Mouse (Mus musculus) right cerebral cortex, postnatal 25 days (tissue): Measurements from ENCODE around the gene Efna1.

Experiments
- DNase-seq: peaks from one replicate; pipeline ENCODE4 v3.0.0; 2022

Efna1 gene

DNA sequence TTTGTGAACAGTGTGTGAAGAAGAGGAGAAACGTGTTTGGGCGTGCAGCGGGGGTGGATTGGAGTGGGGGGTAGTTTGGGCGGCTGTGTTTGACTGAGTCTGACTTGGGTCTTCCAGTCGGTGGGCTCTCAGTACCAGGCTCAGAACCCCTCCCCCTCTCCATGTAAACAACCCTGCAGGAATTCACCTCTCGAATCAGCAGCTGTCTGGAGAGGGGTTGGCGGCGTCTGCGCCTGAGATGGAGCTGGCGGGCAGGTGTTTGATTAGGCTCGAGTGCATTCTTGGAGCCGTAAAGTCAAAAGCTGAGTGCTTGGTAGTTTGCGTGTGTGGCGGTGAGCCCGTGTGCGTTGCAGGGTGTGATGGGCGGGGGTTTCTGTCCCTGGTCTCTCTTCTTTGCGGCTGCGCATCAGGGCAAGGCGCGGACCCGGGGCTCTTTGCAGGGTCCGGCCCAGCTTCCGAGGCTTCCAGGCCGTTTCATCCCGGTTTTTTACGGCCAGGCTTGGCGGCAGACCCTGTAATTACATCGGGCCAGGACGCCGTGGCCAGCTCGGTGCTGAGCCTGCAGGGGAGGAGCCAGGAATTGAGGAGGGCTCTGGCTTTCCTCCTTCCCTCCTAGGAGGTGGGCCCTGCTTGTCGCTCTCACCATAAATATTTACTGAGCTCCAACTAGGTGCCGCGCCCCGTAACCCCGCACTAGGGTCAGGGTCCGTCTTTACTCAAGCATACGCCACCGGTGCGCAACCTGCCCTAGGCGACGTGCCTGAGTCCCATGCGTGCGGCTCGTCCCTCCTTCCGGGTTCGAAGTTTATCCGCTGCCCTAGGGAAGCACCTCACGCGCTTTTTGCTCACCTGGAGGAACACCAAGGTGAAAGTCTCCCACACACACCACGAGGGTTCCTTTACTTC is at the start of gene Efna1:
Efna1 (minus strand) TSS at position 537 of the 906 bp plus-strand sequence.
- peak; percentile 44 for DNase-seq

DNA sequence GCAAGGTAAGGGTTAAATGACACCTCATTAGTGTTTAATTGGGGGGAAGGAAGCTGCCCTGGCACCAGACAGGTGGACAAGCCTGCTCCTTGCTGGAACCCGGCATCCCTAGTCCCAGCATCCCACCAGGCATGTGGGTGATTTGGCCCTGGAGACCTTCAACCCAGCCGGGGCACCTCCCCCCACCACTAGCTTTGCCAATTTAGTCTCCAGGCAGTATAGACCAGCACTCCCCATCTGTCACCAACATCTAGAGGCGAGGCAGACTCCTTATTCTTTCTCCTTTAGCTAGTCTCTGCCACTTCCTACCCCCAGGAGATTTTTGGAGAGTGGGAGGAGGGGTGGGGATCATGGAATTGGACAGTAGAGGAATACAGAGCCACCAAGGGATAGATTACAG is 49.4 kb upstream of the Efna1 start:
- DNase-seq: no peak

DNA sequence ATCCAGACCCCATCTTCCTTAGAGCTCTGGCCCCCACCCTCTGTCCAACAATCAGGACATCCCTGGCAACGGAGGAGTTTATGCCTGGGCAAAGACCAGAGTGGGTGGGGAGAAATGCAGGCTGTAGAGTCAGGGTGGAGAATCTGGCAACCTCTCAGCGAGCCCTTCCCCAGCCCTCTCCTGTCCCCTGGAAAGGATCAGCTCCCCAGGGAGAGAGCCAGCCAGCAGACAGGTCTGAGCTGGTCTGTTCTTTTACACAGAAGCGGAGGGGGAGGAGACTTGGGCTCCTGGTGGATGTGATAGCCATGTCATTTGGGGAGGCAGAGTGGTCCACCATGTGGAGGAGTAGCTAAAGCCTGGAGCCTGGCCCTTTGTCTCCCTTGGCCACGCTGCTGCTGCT is 47.7 kb upstream of the Efna1 start:
- DNase-seq: no peak

GRCm38 (mm10) chr3:89327371-89327870 is 46.5 kb upstream of the Efna1 start:
- DNase-seq: no peak

DNA sequence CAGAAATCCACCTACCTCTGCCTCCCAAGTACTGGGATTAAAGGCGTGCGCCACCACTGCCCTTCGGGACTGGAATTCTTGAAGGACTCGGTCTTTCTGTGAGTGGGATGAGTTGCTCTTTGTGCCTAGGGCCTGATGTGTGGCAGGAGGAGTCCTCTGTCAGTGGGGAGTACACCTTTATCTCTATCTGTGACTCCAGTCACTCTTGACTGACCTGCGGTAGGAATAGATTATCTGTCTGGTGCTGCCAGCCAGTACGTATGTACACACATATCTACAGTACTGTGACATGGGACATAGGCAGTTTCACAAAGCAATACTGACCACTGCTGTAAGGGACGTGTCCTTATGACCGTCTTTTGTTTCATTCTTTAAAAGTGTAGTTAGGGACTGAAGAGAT is 44.9 kb upstream of the Efna1 start:
- DNase-seq: no peak

- DNase-seq: peak; percentile 92
Measured at GRCm38 (mm10) chr3:89322514-89323165, 41.7 kb upstream of the Efna1 start, which contains the start of gene Efna3. Gene Efna3 (minus strand): TSS chr3:89322965.

DNA sequence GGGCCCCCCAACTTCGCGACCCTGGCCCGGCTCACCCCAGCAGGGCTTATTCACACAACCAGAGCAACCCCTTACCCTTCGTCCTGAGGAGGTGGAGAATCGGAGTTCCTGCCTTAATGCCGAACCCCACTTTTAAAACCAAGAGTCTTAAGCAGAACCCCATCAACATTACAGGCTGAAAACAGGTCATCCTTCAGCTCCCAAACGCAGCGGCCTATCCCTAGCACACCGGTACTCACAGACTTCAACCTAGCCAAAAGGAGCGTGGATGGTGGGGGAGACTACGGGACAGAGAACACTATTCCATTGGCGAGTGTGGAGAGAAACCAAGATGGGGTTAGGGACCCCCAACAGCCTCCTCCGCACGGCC is 41.2 kb upstream of the Efna1 start:
- no peak for DNase-seq

DNA sequence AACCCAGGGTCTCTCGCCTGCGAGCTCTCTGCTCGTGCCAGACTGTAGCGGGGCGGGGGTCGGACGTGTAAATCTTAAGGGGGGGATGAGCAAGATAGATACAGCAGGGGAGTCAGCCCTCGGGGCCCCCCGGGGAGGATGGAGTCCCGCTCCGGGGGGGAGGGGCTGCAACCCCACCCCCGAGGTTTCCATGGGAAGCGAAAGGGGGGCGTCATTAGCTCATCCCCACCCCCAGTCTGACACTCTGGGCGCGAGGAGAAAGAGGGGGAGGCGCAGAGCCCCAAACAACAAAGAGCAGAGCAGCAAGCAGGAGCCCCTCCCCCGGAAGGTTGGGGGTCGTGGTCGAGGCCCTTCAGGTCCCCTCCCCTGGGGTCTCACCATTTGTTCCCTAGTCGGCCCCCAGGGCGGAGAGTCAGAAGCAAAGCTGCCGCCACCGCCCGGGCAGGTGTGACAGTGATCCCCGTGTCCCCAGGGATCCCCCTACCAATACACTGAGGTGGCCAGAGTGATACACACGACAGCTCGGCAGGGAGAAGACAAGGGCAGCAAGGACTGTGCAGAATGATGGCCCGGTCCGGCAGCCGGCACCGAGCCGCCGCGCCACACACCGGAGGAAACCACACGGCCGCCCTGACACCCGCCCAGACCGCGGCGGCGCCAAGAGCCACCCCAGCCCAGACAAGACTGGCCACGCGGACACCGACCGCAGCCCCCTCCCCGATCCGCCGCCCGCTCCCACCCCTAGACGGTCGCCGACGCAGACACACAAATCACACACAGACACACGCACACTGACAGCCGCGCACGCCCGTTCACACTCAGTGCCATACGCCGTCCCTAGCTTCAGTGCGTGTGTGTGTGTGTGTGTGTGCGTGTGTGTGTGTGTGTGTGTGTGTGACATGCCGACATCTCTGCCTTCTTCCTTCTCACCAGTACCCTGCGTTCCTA is 40.5 kb upstream of the Efna1 start:
- peak; percentile 56 for DNase-seq

DNA sequence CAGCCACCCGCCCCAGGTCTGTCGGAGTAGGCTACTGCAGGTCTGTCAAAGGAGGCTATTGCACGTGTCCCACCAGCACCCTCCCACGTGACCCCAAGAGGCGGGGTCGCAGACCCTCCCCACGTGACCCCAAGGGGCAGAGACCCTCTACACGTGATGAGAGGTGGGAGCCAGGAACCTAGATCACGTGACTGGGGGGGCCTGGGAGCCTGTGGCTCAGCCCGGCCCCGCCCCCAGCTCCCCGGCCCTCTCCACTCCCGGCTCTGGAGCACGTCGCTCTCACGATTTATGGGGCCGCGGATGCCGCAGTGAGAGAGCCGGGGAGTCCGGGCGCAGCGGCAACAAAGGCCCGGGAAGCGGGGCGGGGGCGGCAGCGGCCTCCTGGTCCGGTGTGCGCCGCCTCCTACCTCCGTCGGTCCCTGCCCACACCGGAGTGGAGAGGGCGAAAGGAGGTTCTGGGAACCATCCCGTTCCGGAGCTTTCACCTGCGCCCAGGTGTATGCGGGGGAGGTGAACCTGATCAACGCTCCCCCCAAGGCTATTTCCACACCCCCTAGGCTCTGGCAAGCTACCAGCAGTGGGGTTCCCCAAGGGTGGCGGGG is 39.7 kb upstream of the Efna1 start:
- peak; percentile 69 for DNase-seq

DNA sequence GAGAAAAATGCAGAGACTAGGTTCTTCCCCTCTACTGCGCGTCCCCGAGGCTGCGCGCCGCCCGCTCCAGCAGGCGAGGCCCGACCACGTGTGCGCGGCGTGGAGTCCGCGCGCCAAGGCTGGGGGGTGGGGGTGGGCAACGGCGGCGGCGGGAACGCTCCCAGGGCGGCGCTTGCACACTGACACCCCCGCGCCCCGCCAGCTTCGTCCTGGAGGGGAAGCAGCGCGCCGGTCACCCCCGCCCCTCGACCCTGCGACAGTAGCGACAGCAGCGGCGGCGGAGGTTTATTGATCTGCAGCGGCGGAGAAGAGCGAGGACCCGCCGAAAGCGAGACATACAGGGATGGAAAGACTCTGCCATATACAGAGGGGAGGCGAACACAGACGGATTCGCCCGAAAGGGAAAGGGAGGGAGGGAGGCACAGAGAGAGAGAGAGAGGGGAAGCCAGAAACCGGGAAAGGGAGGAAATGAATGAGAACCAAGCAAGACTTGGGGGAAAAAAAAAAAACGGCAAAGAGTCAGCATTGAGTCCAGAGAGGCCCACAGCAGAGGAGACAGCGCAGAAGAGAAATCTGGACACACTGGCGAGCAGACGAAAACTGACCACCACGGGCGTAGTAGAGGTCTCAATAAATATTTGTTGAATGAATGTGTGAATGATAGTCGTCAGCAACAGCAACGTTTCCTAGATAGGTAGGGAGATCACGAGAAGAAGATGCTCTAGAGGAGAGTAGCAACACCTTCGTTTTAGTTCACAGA is 38.8 kb upstream of the Efna1 start:
- DNase-seq: peak; percentile 70

DNA sequence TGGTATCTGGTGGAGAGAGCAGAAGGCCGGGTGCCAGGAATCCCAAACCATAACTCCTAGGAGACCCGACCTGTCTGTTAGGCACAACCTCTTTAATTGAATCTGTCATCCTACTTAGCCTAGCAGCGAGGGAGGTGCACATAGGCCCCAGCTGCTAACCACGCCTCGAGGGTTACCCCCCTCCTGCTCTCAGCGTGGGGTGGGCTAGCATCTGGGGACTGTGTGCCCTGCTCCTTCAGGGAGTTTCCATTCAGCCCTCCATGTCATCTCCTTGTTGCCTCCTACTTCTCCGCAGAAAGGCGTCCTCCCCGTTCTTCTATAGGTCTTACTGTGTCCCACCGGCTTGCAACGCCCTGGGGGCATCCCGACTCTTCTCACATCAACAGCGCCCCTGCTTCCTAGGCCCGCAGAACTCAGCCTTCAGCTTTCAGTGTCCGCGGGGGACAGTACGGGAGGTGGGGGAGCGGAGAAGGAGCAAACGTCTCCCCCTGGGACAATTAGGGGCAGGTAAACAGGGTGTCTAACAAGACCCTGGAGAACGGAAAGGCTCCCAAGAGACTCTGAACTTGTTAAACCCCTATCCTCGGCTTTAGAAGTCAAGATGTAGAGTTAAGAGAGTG is 38.1 kb upstream of the Efna1 start:
- DNase-seq: no peak

DNA sequence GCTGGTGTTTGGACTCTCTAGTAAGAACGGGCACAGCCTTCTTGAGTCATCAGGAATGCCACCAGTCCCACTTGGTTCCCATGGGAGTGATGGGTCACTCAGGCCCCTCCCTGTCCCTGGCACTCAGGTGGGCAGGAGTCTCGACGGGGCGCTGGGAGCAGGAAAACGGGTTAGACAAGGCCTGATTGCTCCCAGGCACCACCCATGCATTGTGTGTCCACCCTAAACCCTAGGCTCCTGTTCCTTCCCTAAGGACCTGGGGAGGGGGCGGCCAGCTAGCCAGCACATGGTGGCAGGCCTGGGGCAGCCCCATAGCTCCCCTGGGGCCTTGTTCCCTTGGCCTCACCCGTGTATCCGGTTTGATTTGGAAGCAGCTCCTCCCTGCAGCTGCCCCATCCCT is 37.4 kb upstream of the Efna1 start:
- no peak for DNase-seq

DNA sequence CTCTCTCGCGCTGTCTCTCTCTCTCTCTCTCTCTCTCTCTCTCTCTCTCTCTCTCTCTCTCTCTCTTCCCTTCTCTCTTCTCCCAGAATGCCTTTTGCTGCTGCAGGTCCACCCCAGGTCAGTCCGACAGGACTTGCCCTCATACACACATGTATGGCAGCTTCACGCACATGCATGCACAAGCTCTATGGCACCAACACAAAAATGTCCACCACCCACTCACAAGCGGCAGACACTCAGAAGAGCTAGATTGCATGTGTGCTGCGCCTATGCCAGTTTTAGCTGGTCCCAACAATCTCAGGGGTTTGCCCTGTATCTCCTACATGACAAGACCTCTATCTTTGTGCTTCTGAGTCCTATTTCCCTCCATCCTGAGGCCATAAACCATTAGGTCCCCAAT is 36.3 kb upstream of the Efna1 start:
- DNase-seq: no peak

- DNase-seq: peak; percentile 88
Measured at GRCm38 (mm10) chr3:89316833-89317232, 35.9 kb upstream of the Efna1 start.

- no peak for DNase-seq
Measured at GRCm38 (mm10) chr3:89315930-89316831, 35.2 kb upstream of the Efna1 start.

GRCm38 (mm10) chr3:89315195-89315929 is 34.4 kb upstream of the Efna1 start:
- peak; percentile 72 for DNase-seq

GRCm38 (mm10) chr3:89314791-89315190 is 33.8 kb upstream of the Efna1 start:
- DNase-seq: no peak

GRCm38 (mm10) chr3:89314340-89314739 is 33.4 kb upstream of the Efna1 start:
- no peak for DNase-seq

DNA sequence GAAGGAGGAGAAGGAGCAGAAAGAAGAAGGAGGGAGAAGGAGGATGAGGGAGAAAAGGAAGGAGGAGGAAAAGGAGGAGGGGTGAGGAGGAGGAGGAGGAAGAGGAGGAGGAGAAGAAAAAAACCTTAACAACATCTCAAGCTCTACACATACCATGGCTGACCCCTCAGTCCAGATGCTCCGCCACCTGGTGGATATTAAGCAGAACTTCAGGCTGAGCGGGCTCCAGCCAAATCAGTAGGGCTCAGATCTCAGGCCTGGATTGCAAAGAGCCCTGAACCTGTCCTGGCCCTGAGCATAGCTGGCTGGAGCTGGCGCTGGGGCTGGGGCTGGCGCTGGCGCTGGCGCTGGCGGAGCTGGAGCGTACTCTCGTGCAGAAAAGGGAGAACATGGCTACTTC is 27.1 kb upstream of the Efna1 start:
- DNase-seq: no peak
